Comparison of ENCODE assay signal across 8 mouse cellular contexts in the genomic region with DNA sequence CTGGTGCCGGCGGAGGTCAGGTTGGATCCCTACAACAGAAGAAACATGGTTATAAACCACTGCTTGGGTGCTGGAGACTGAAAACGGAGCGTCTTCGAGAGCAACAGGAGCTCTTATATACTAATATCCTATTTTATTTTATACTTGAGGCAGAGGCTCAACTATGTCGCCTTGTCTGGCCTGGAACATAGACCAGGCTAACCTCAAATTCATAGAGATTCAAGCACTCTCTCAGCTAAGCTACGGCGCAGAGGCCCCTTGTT. TPM values are rescaled to one million over a fixed set of nuclear protein-coding genes. Genes with fewer than 3 reads are reported as not detected.
DNase-seq lines count a peak whose midpoint lies in the region; ATAC-seq and TF ChIP-seq lines count a peak whose summit lies in the region.

No protein-coding gene starts in this region.

- dilution Hi-C loops in CH12.LX (cut with MboI; ENCODE audit: extremely low pct_ligation_motif_present, extremely low pct_unique_long_range_greater_than_20kb, low sequenced_read_pairs), result no loop called here

- peaks cover 0 to 16% of the 10 kb centered on the region in 2 experiments; a peak in 1 of 4 replicates for H3K4me1 ChIP-seq in CH12.LX (ENCODE audit: control insufficient read depth in 1 of 2, insufficient read depth in 2 of 2)
- peaks cover 21% of the 10 kb centered on the region for H3K4me1 ChIP-seq in forebrain, embryonic 15.5 days

- TF ChIP-seq POLR2A in CH12.LX (IDR thresholded peaks at IDR 0.05; ENCODE audit: low read depth, low read length), result no peak

- TF ChIP-seq RAD21 in CH12.LX (IDR thresholded peaks at IDR 0.05; ENCODE audit: low read depth, low read length), result no peak

- DNase-seq in gastrocnemius, adult 2 months, result no peak
- DNase-seq in gastrocnemius, postnatal 36 days, result no peak
- no peak for DNase-seq in CH12.LX (ENCODE audit: extremely low read depth)
- no peak for DNase-seq in gastrocnemius, postnatal 25 days
- no peak for DNase-seq in right cerebral cortex, postnatal 10 days (ENCODE audit: low spot score in 2 of 2)

- ATAC-seq in forebrain, embryonic 15.5 days (replicated peaks), result no peak
- ATAC-seq in monocyte, adult 5-6 weeks (replicated peaks; ENCODE audit: insufficient number of reproducible peaks, low FRiP score, low TSS enrichment, poor library complexity, severe bottlenecking), result no peak

- peak overlapping the region; percentile 92 for H3K27ac ChIP-seq in gastrocnemius, adult 2 months
- H3K27ac ChIP-seq in CH12.LX (ENCODE audit: insufficient read depth, low read depth), result no peak overlapping the region
- no peak overlapping the region for H3K27ac ChIP-seq in forebrain, embryonic 15.5 days (replicated peaks)
- H3K27ac ChIP-seq in macrophage, result peak overlapping the region; percentile 50; the same call in 1 of the 2 replicates

- peaks cover 19% of the 10 kb centered on the region for H3K79me2 ChIP-seq in CH12.LX (replicated peaks; ENCODE audit: control insufficient read depth, extremely low read depth, insufficient read depth, poor library complexity, severe bottlenecking)
- H3K79me2 ChIP-seq in macrophage (ENCODE audit: inconsistent target), result peaks cover 21% of the 10 kb centered on the region; the same call in 1 of the 2 replicates

- intact Hi-C loops in gastrocnemius, adult 2 months (cut with DNase I), result no loop called here
- intact Hi-C loops in gastrocnemius, postnatal 36 days (cut with DNase I), result no loop called here

- WGBS in forebrain, embryonic 15.5 days, result 65% methylated on average over 8 of the region's 8 CpGs
- WGBS in macrophage (ENCODE audit: missing documents), result 41% methylated on average over 7 of the region's 8 CpGs

- peak overlapping the region; percentile 99 for H3K4me2 ChIP-seq in CH12.LX (ENCODE audit: insufficient read depth, low read depth, poor library complexity, severe bottlenecking)
- H3K4me2 ChIP-seq in forebrain, embryonic 15.5 days (replicated peaks), result peak overlapping the region; percentile 59

- TF ChIP-seq CTCF in gastrocnemius, adult 2 months (IDR thresholded peaks at IDR 0.05), result no peak
- no peak for TF ChIP-seq CTCF in CH12.LX (conservative IDR thresholded peaks at IDR 0.05 in 1 of 2, IDR thresholded peaks at IDR 0.05 in 1 of 2; ENCODE audit: low read depth in 2 of 2, low read length in 2 of 2)

- peaks cover 6% of the 10 kb centered on the region for H3K9me3 ChIP-seq in CH12.LX (replicated peaks; ENCODE audit: low read length)
- no peaks in the 10 kb centered on the region for H3K9me3 ChIP-seq in forebrain, embryonic 15.5 days

- H3K36me3 ChIP-seq in CH12.LX (replicated peaks in 1 of 2; ENCODE audit: control insufficient read depth in 1 of 2, insufficient read depth in 1 of 2, low read length in 1 of 2) (peaks cover 31 to 48% of the 10 kb centered on the region in 2 experiments), macrophage (ENCODE audit: inconsistent target) (peaks cover 20% of the 10 kb centered on the region)
- H3K36me3 ChIP-seq in forebrain, embryonic 15.5 days, result peaks cover 30% of the 10 kb centered on the region

- peak overlapping the region; percentile 81 for H3K9ac ChIP-seq in CH12.LX (ENCODE audit: insufficient read depth, low read depth)
- H3K9ac ChIP-seq in forebrain, embryonic 15.5 days (replicated peaks), result peak overlapping the region; percentile 64

- in situ Hi-C loops in CH12.LX (cut with MboI; ENCODE audit: low pct_ligation_motif_present, low pct_unique_long_range_greater_than_20kb, low sequenced_read_pairs), result no loop called here

- H3K27me3 ChIP-seq in CH12.LX (replicated peaks), result no peaks in the 10 kb centered on the region
- H3K27me3 ChIP-seq in forebrain, embryonic 15.5 days, result no peaks in the 10 kb centered on the region

- no peak for TF ChIP-seq EP300 in CH12.LX (IDR thresholded peaks at IDR 0.05; ENCODE audit: low read length)

- peak overlapping the region; percentile 78 for H3K4me3 ChIP-seq in gastrocnemius, adult 2 months
- H3K4me3 ChIP-seq in CH12.LX (replicated peaks in 1 of 3; ENCODE audit: low read depth in 2 of 3, low read length in 2 of 3, poor library complexity in 1 of 3) (peak overlapping the region; percentile 59 to 78 (median 60)), macrophage (ENCODE audit: inconsistent target) (peak overlapping the region; percentile 95)
- peak overlapping the region; percentile 75 for H3K4me3 ChIP-seq in forebrain, embryonic 15.5 days

TF ChIP-seq in CH12.LX, 34 proteins besides CTCF, POLR2A, EP300 and RAD21:
- no peak for TF ChIP-seq POLR2AphosphoS2 (IDR thresholded peaks at IDR 0.05; ENCODE audit: low read depth, low read length)
- no peak for TF ChIP-seq BHLHE40 (IDR thresholded peaks at IDR 0.05; ENCODE audit: low read depth, low read length)
- no peak for TF ChIP-seq ZKSCAN1 (IDR thresholded peaks at IDR 0.05; ENCODE audit: borderline replicate concordance, low read depth, low read length)
- TF ChIP-seq MYC (IDR thresholded peaks at IDR 0.05; ENCODE audit: low read depth, low read length), result no peak
- TF ChIP-seq E2F4 (IDR thresholded peaks at IDR 0.05; ENCODE audit: insufficient replicate concordance, low read depth, low read length), result no peak
- TF ChIP-seq MAX (IDR thresholded peaks at IDR 0.05; ENCODE audit: low read length), result no peak

RNA-seq across cellular contexts. Expression of a gene that starts 0.7 kb away (rescaled TPM):
- 10 to 100 TPM in 1 of 2 experiments, 1 to 10 TPM in 1; 6.5 to 11.0 TPM for total RNA-seq in gastrocnemius, adult 2 months (2021)
- total RNA-seq in gastrocnemius, postnatal 36 days (2021), result 1 to 10 TPM; 5.0 to 5.9 TPM
- total RNA-seq in CH12.LX (2012; rRNA removed), result 43.0 and 47.8 TPM in 2 replicates
- total RNA-seq in CH12.LX (2014; rRNA removed), result 30.7 and 34.6 TPM in 2 replicates
- 39.7 and 50.3 TPM in 2 replicates for polyA plus RNA-seq in CH12.LX (2012; ENCODE audit: insufficient read length, low read depth)
- 25.4 and 27.0 TPM in 2 replicates for polyA plus RNA-seq in forebrain, embryonic 15.5 days (2015; fragmentation: Nextera tagmentation; extraction: Ambion mirVana)
- 10 to 100 TPM in 9 of 26 experiments, 1 to 10 TPM in 17; 1.5 to 20.9 (median 8.8) TPM for total RNA-seq in macrophage (2018; cell fraction: chromatin; rRNA removed)
- total RNA-seq in macrophage (2018; cell fraction: cytosol; rRNA removed), result 10 to 100 TPM in 22 of 26 experiments, 1 to 10 TPM in 4; 8.0 to 18.7 (median 14.0) TPM
- total RNA-seq in macrophage (2018; cell fraction: nucleus; rRNA removed), result 10 to 100 TPM in 18 of 26 experiments, 1 to 10 TPM in 8; 6.0 to 24.5 (median 13.7) TPM
- polyA plus RNA-seq in macrophage (2018), result 10.1 to 18.3 TPM (median 12.6 TPM) in 3 replicates
- total RNA-seq in gastrocnemius, postnatal 25 days (2021), result 1 to 10 TPM; 8.4 to 8.6 TPM
- total RNA-seq in monocyte, adult 5-6 weeks (2017), result 3.8 to 13.7 TPM (median 6.4 TPM) in 3 replicates

RNA-seq across cellular contexts. Expression of a gene that starts 39.8 kb away (rescaled TPM):
- total RNA-seq in gastrocnemius, adult 2 months (2021), result 100 to 1,000 TPM; 604 to 698 TPM
- 100 to 1,000 TPM; 563 to 618 TPM for total RNA-seq in gastrocnemius, postnatal 36 days (2021)
- total RNA-seq in CH12.LX (2012; rRNA removed) (552 and 592 TPM in 2 replicates), CH12.LX (2014; rRNA removed) (988 and 1,007 TPM in 2 replicates)
- polyA plus RNA-seq in CH12.LX (2012; ENCODE audit: insufficient read length, low read depth) (346 and 370 TPM in 2 replicates), macrophage (2018) (61.0 to 327 TPM (median 283 TPM) in 3 replicates)
- polyA plus RNA-seq in forebrain, embryonic 15.5 days (2015; fragmentation: Nextera tagmentation; extraction: Ambion mirVana), result 895 and 945 TPM in 2 replicates
- total RNA-seq in macrophage (2018; cell fraction: chromatin; rRNA removed), result 10 to 100 TPM; 11.3 to 42.6 (median 18.5) TPM
- total RNA-seq in macrophage (2018; cell fraction: cytosol; rRNA removed), result 100 to 1,000 TPM; 172 to 282 (median 238) TPM
- total RNA-seq in macrophage (2018; cell fraction: nucleus; rRNA removed), result 10 to 100 TPM; 24.4 to 67.5 (median 39.3) TPM
- total RNA-seq in gastrocnemius, postnatal 25 days (2021), result 100 to 1,000 TPM; 560 to 586 TPM
- 183 to 342 TPM (median 299 TPM) in 3 replicates for total RNA-seq in monocyte, adult 5-6 weeks (2017)

RNA-seq across cellular contexts. Expression of a gene that starts 48.0 kb away (rescaled TPM):
- total RNA-seq in gastrocnemius, adult 2 months (2021), result under 1 TPM; 0.20 to 0.45 TPM
- total RNA-seq in gastrocnemius, postnatal 36 days (2021), result under 1 TPM; 0.23 to 0.27 TPM
- total RNA-seq in CH12.LX (2012; rRNA removed) (4.5 and 5.4 TPM in 2 replicates), CH12.LX (2014; rRNA removed) (6.4 and 7.4 TPM in 2 replicates)
- polyA plus RNA-seq in CH12.LX (2012; ENCODE audit: insufficient read length, low read depth) (4.9 and 5.1 TPM in 2 replicates), macrophage (2018) (0.23 to 0.46 TPM (median 0.32 TPM) in 3 replicates)
- polyA plus RNA-seq in forebrain, embryonic 15.5 days (2015; fragmentation: Nextera tagmentation; extraction: Ambion mirVana), result 16.3 and 17.2 TPM in 2 replicates
- 1 to 10 TPM in 5 of 26 experiments, under 1 TPM in 12, not detected in 9; 0.33 to 2.4 (median 0.77) TPM for total RNA-seq in macrophage (2018; cell fraction: chromatin; rRNA removed)
- under 1 TPM; 0.07 to 0.62 (median 0.22) TPM for total RNA-seq in macrophage (2018; cell fraction: cytosol; rRNA removed)
- 1 to 10 TPM in 4 of 26 experiments, under 1 TPM in 15, not detected in 7; 0.22 to 1.9 (median 0.65) TPM for total RNA-seq in macrophage (2018; cell fraction: nucleus; rRNA removed)
- 1 to 10 TPM in 1 of 2 experiments, under 1 TPM in 1; 0.19 to 1.1 TPM for total RNA-seq in gastrocnemius, postnatal 25 days (2021)
- total RNA-seq in monocyte, adult 5-6 weeks (2017), result 0.68 to 2.2 TPM in 2 of 3 replicates, not detected in the other

RNA-seq across cellular contexts. Expression of a gene that starts 50.9 kb away (rescaled TPM):
- 100 to 1,000 TPM; 314 to 437 TPM for total RNA-seq in gastrocnemius, adult 2 months (2021)
- 100 to 1,000 TPM; 374 to 387 TPM for total RNA-seq in gastrocnemius, postnatal 36 days (2021)
- total RNA-seq in CH12.LX (2012; rRNA removed) (0.21 and 0.25 TPM in 2 replicates), CH12.LX (2014; rRNA removed) (0.23 TPM in 1 of 2 replicates, not detected in the other)
- polyA plus RNA-seq in CH12.LX (2012; ENCODE audit: insufficient read length, low read depth) (0.16 and 0.61 TPM in 2 replicates), macrophage (2018) (not detected in 3 replicates)
- polyA plus RNA-seq in forebrain, embryonic 15.5 days (2015; fragmentation: Nextera tagmentation; extraction: Ambion mirVana), result 0.45 and 0.50 TPM in 2 replicates
- total RNA-seq in macrophage (2018; cell fraction: chromatin; rRNA removed), result 1 to 10 TPM in 2 of 26 experiments, under 1 TPM in 10, not detected in 14; 0.29 to 1.6 (median 0.67) TPM
- total RNA-seq in macrophage (2018; cell fraction: cytosol; rRNA removed), result under 1 TPM in 2 of 26 experiments, not detected in 24; 0.09 to 0.10 TPM
- total RNA-seq in macrophage (2018; cell fraction: nucleus; rRNA removed), result under 1 TPM in 4 of 26 experiments, not detected in 22; 0.24 to 0.55 (median 0.33) TPM
- 100 to 1,000 TPM; 297 to 365 TPM for total RNA-seq in gastrocnemius, postnatal 25 days (2021)
- 0.75 TPM in 1 of 3 replicates, not detected in the others for total RNA-seq in monocyte, adult 5-6 weeks (2017)

Comparison
In these comparisons a context has a peak if more than half of its experiments do, and no peak if none do; other contexts are left out.
1. H3K27ac ChIP-seq: peak in gastrocnemius, adult 2 months (single experiment) and macrophage (single experiment); none in CH12.LX (single experiment) and forebrain, embryonic 15.5 days (single experiment).
2. Peak in every context shown above with its lines, with median percentiles within 50 percentile points of each other: H3K4me3 ChIP-seq.